Mouse (Mus musculus): ENCODE results near the gene Lrrc72.
"Not testable (repeated sequence)": the region's sequence is repeated elsewhere in the genome, so short reads cannot be mapped to it uniquely, and the experiment has no call there.

DNA sequence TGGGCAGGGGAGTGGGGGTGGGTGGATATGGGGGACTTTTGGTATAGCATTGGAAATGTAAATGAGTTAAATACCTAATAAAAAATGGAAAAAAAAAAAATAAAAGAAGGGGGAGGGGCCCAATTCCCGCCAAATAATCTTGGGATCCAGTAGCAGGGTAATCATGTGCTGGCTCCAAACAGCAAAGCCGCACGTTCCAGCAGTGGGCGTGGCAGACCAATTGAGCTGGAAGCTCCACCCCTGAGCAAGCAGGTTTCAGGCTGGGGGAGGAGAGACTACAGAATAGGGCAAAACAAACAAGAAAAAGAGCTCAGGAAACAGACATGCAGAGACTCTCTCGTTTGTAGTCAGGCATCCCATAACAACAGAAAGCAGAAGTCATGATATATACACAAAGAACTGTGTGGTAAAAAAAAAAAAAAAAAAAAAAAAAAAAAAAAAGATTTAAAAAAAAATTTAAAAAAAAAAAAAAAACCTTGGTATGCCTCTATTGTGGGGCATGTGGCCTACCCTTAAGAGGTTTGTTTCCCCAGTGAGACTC lies 47.5 kb downstream of the Lrrc72 start:
- not testable (repeated sequence) for TF ChIP-seq CTCF (IDR thresholded peaks at IDR 0.05; ENCODE audit: low read depth, low read length); POLR2A (IDR thresholded peaks at IDR 0.05; ENCODE audit: borderline replicate concordance, low read depth, low read length)

All from bone marrow macrophage, adult 2 months (primary cell).